Mouse (Mus musculus) spleen, embryonic (tissue): ENCODE results near the gene Pard3b.

Experiments
- CTCF ChIA-PET: fragments of 350-600 bp; sonication (Branson Sonifier 250); formaldehyde crosslinking; loops from one replicate; lab custom pipeline; 2022; lab: Charles Lee

Pard3b gene

GRCm38 (mm10) chr1:61925541-61925940 lies 286.9 kb downstream of the Pard3b start:
- CTCF ChIA-PET, result no interaction called here

- CTCF ChIA-PET, result interaction anchor here (0.5 kb wide), 1 partner anchor 551 kb away, joined by 4 read pairs; no protein-coding TSS in a partner anchor
These were observed 289.6 kb downstream of the Pard3b start for GRCm38 (mm10) chr1:61928131-61928761.

- CTCF ChIA-PET, result no interaction called here
These were observed 294.9 kb downstream of the Pard3b start for GRCm38 (mm10) chr1:61933574-61933973.

- CTCF ChIA-PET, result no interaction called here
These were observed 296.1 kb downstream of the Pard3b start for GRCm38 (mm10) chr1:61934760-61935159.

GRCm38 (mm10) chr1:61939882-61940281 lies 301.3 kb downstream of the Pard3b start:
- CTCF ChIA-PET, result no interaction called here

- CTCF ChIA-PET, result no interaction called here
These were observed 322.9 kb downstream of the Pard3b start for GRCm38 (mm10) chr1:61961533-61961932.

GRCm38 (mm10) chr1:61962571-61962970 lies 323.9 kb downstream of the Pard3b start:
- CTCF ChIA-PET, result no interaction called here

- CTCF ChIA-PET, result interaction anchor here (0.7 kb wide), 1 partner anchor 87 kb away, joined by 4 read pairs; no protein-coding TSS in a partner anchor
These were observed 328.5 kb downstream of the Pard3b start for GRCm38 (mm10) chr1:61967124-61967523.

- CTCF ChIA-PET, result interaction anchor here (0.7 kb wide), 1 partner anchor 88 kb away, joined by 4 read pairs; no protein-coding TSS in a partner anchor
These were observed 329.2 kb downstream of the Pard3b start for GRCm38 (mm10) chr1:61967807-61968206.

- CTCF ChIA-PET, result interaction anchor here (0.6 kb wide), 1 partner anchor 48 kb away, joined by 3 read pairs; no protein-coding TSS in a partner anchor
These were observed 359.1 kb downstream of the Pard3b start for GRCm38 (mm10) chr1:61997711-61998110.

GRCm38 (mm10) chr1:62008811-62009210 lies 370.2 kb downstream of the Pard3b start:
- CTCF ChIA-PET, result no interaction called here

- CTCF ChIA-PET, result no interaction called here
These were observed 373.1 kb downstream of the Pard3b start for GRCm38 (mm10) chr1:62011712-62012111.

- CTCF ChIA-PET, result no interaction called here
These were observed 378.1 kb downstream of the Pard3b start for GRCm38 (mm10) chr1:62016536-62017300.

- CTCF ChIA-PET, result no interaction called here
These were observed 379.7 kb downstream of the Pard3b start for GRCm38 (mm10) chr1:62018276-62018675.

- CTCF ChIA-PET, result no interaction called here
These were observed 381.1 kb downstream of the Pard3b start for GRCm38 (mm10) chr1:62019743-62020142.

GRCm38 (mm10) chr1:62041718-62042117 lies 403.1 kb downstream of the Pard3b start:
- CTCF ChIA-PET, result no interaction called here

GRCm38 (mm10) chr1:62048592-62048991 lies 410.0 kb downstream of the Pard3b start:
- CTCF ChIA-PET, result no interaction called here

- CTCF ChIA-PET, result no interaction called here
These were observed 412.7 kb downstream of the Pard3b start for GRCm38 (mm10) chr1:62051186-62051825.

- CTCF ChIA-PET, result no interaction called here
These were observed 414.6 kb downstream of the Pard3b start for GRCm38 (mm10) chr1:62053167-62053638.

- CTCF ChIA-PET, result no interaction called here
These were observed 416.7 kb downstream of the Pard3b start for GRCm38 (mm10) chr1:62055280-62055679.

GRCm38 (mm10) chr1:62070617-62071016 lies 432.0 kb downstream of the Pard3b start:
- CTCF ChIA-PET, result no interaction called here

- CTCF ChIA-PET, result no interaction called here
These were observed 432.5 kb downstream of the Pard3b start for GRCm38 (mm10) chr1:62071139-62071538.
